Mouse (Mus musculus) neural tube, embryonic 12.5 days (tissue): Measurements from ENCODE around the gene Ppp2r5a. TPM values are rescaled to one million over a fixed set of nuclear protein-coding genes. Genes with fewer than 3 reads are reported as not detected.

ENCODE experiments used
- ATAC-seq: fragments of 200-750 bp; cut with Nextera tagmentation; 2 replicates; pipeline ENCODE4 v1.8.0; 2017; ENCODE audit warnings: low read depth, mild to moderate bottlenecking, moderate TSS enrichment, moderate library complexity; ENCODE audit not compliant: low FRiP score
- H3K27ac ChIP-seq: fragments of 300-500 bp; sonication (generic); 2 replicates; pipeline ENCODE4 v1.5.1; 2016
- H3K27me3 ChIP-seq: fragments of 300-500 bp; sonication (generic); replicated peaks from 2 replicates; pipeline ENCODE4 v1.6.1; 2016; ENCODE audit warnings: mild to moderate bottlenecking
- H3K36me3 ChIP-seq: fragments of 300-500 bp; sonication (generic); 2 replicates; pipeline ENCODE4 v1.6.1; 2016; ENCODE audit warnings: mild to moderate bottlenecking
- H3K4me1 ChIP-seq: fragments of 300-500 bp; sonication (generic); 2 replicates; pipeline ENCODE4 v1.6.1; 2016
- H3K4me2 ChIP-seq: fragments of 300-500 bp; sonication (generic); replicated peaks from 2 replicates; pipeline ENCODE4 v1.6.1; 2016; ENCODE audit warnings: mild to moderate bottlenecking
- H3K4me3 ChIP-seq: fragments of 300-500 bp; sonication (generic); 2 replicates; pipeline ENCODE4 v1.5.1; 2016
- H3K9ac ChIP-seq: fragments of 300-500 bp; sonication (generic); 2 replicates; pipeline ENCODE4 v1.6.1; 2016; ENCODE audit warnings: mild to moderate bottlenecking
- H3K9me3 ChIP-seq: fragments of 300-500 bp; sonication (generic); 2 replicates; pipeline ENCODE4 v1.6.1; 2016; ENCODE audit warnings: mild to moderate bottlenecking
- WGBS: fragments of 180-500 bp; shearing (Covaris S2); methylation state at CpG from one replicate; pipeline ENCODE4 v1.1.7; 2016; 5-methylcytosine and 5-hydroxymethylcytosine counted together
- polyA plus RNA-seq: library from polyadenylated mRNA; unstranded; fragments of >200 nt; fragmentation: Nextera tagmentation; extraction: Ambion mirVana; gene quantifications from 2 replicates; pipeline ENCODE4 v1.2.1, GENCODE M21; 2016

The Ppp2r5a gene
- polyA plus RNA-seq, 1 experiment from 2014 or later = 16.2 TPM

- ATAC-seq = no peak
- Histone ChIP-seq H3K9me3 (no peaks in the 10 kb centered on the region), H3K4me2 (no peak overlapping the region), H3K27me3 (no peaks in the 10 kb centered on the region), H3K36me3 (peaks cover 3% of the 10 kb centered on the region; the same call in 1 of the 2 replicates), H3K9ac (no peak overlapping the region), H3K4me1 (no peaks in the 10 kb centered on the region), H3K4me3 (no peak overlapping the region), H3K27ac (no peak overlapping the region)
- 95% methylated on average over 4 of the region's 4 CpGs for WGBS
These were observed 34.9 kb downstream of the Ppp2r5a start for GRCm38 (mm10) chr1:191368193-191368592.

- Histone ChIP-seq H3K9me3 (no peaks in the 10 kb centered on the region), H3K4me1 (no peaks in the 10 kb centered on the region), H3K4me2 (no peak overlapping the region), H3K9ac (no peak overlapping the region), H3K27ac (no peak overlapping the region), H3K36me3 (no peaks in the 10 kb centered on the region), H3K27me3 (no peaks in the 10 kb centered on the region), H3K4me3 (no peak overlapping the region)
- WGBS = 71% methylated on average over 4 of the region's 4 CpGs
- no peak for ATAC-seq
These were observed 38.6 kb downstream of the Ppp2r5a start for GRCm38 (mm10) chr1:191364477-191364876.

GRCm38 (mm10) chr1:191362412-191362811 is 40.7 kb downstream of the Ppp2r5a start:
- H3K27me3 ChIP-seq = no peaks in the 10 kb centered on the region
- no peak overlapping the region for H3K27ac ChIP-seq
- H3K36me3 ChIP-seq = peaks cover under 1% of the 10 kb centered on the region; the same call in 1 of the 2 replicates
- 90% methylated on average over 6 of the region's 6 CpGs for WGBS
- no peak overlapping the region for H3K4me2 ChIP-seq
- no peak overlapping the region for H3K4me3 ChIP-seq
- H3K9me3 ChIP-seq = no peaks in the 10 kb centered on the region
- no peak for ATAC-seq
- no peak overlapping the region for H3K9ac ChIP-seq
- H3K4me1 ChIP-seq = no peaks in the 10 kb centered on the region

- ATAC-seq = no peak
- H3K36me3 ChIP-seq = peaks cover 18% of the 10 kb centered on the region; the same call in 1 of the 2 replicates
- 90% methylated on average over 7 of the region's 7 CpGs for WGBS
These were observed 43.6 kb downstream of the Ppp2r5a start for GRCm38 (mm10) chr1:191359478-191359877.

GRCm38 (mm10) chr1:191356936-191357335 is 46.1 kb downstream of the Ppp2r5a start:
- WGBS = 84% methylated on average over 1 of the region's 1 CpGs
- Histone ChIP-seq H3K4me1 (no peaks in the 10 kb centered on the region; the same call in 1 of the 2 replicates), H3K9me3 (no peaks in the 10 kb centered on the region), H3K27me3 (no peaks in the 10 kb centered on the region), H3K4me2 (no peak overlapping the region), H3K9ac (no peak overlapping the region), H3K4me3 (no peak overlapping the region), H3K27ac (no peak overlapping the region), H3K36me3 (peaks cover 30% of the 10 kb centered on the region; the same call in 1 of the 2 replicates)
- no peak for ATAC-seq

More at GRCm38 (mm10) chr1:191359478-191359877, 43.6 kb downstream of the Ppp2r5a start:
- no peaks in the 10 kb centered on the region for H3K9me3 ChIP-seq
- H3K4me3 ChIP-seq = no peak overlapping the region
- no peaks in the 10 kb centered on the region for H3K27me3 ChIP-seq
- H3K4me2 ChIP-seq = no peak overlapping the region
- no peak overlapping the region for H3K9ac ChIP-seq
- no peak overlapping the region for H3K27ac ChIP-seq
- no peaks in the 10 kb centered on the region; the same call in 1 of the 2 replicates for H3K4me1 ChIP-seq

- WGBS = 70% methylated on average over 4 of the region's 4 CpGs
- Histone ChIP-seq H3K9me3 (no peaks in the 10 kb centered on the region), H3K4me1 (no peaks in the 10 kb centered on the region; the same call in 1 of the 2 replicates), H3K9ac (no peak overlapping the region), H3K36me3 (peaks cover 51% of the 10 kb centered on the region), H3K4me2 (no peak overlapping the region), H3K4me3 (no peak overlapping the region), H3K27me3 (no peaks in the 10 kb centered on the region), H3K27ac (no peak overlapping the region)
- no peak for ATAC-seq
These were observed 49.2 kb downstream of the Ppp2r5a start for GRCm38 (mm10) chr1:191353836-191354235.

GRCm38 (mm10) chr1:191352786-191353488 is 50.1 kb downstream of the Ppp2r5a start:
- WGBS = 65% methylated on average over 14 of the region's 14 CpGs
- ATAC-seq = no peak
- no peak overlapping the region for H3K27ac ChIP-seq
- no peak overlapping the region for H3K4me2 ChIP-seq
- no peaks in the 10 kb centered on the region for H3K9me3 ChIP-seq
- no peak overlapping the region for H3K4me3 ChIP-seq
- no peak overlapping the region for H3K9ac ChIP-seq
- H3K27me3 ChIP-seq = no peaks in the 10 kb centered on the region
- H3K4me1 ChIP-seq = no peaks in the 10 kb centered on the region; the same call in 1 of the 2 replicates
- H3K36me3 ChIP-seq = peaks cover 57% of the 10 kb centered on the region

- H3K4me1 ChIP-seq = no peaks in the 10 kb centered on the region
- H3K9ac ChIP-seq = no peak overlapping the region
- no peak overlapping the region for H3K4me2 ChIP-seq
- 92% methylated on average over 5 of the region's 5 CpGs for WGBS
- no peaks in the 10 kb centered on the region for H3K27me3 ChIP-seq
- ATAC-seq = no peak
- no peak overlapping the region for H3K27ac ChIP-seq
- H3K36me3 ChIP-seq = peaks cover 66% of the 10 kb centered on the region
- H3K9me3 ChIP-seq = no peaks in the 10 kb centered on the region
- H3K4me3 ChIP-seq = no peak overlapping the region
These were observed 52.7 kb downstream of the Ppp2r5a start for GRCm38 (mm10) chr1:191350355-191350754.

- Histone ChIP-seq H3K9ac (no peak overlapping the region), H3K4me2 (no peak overlapping the region), H3K4me1 (no peaks in the 10 kb centered on the region), H3K36me3 (peaks cover 69% of the 10 kb centered on the region), H3K27ac (no peak overlapping the region), H3K27me3 (no peaks in the 10 kb centered on the region), H3K9me3 (no peaks in the 10 kb centered on the region), H3K4me3 (no peak overlapping the region)
- 89% methylated on average over 23 of the region's 23 CpGs for WGBS
- no peak for ATAC-seq
These were observed 53.5 kb downstream of the Ppp2r5a start for GRCm38 (mm10) chr1:191349486-191350037.

GRCm38 (mm10) chr1:191348996-191349395 is 54.1 kb downstream of the Ppp2r5a start:
- H3K9me3 ChIP-seq = no peaks in the 10 kb centered on the region
- H3K4me2 ChIP-seq = no peak overlapping the region
- H3K4me3 ChIP-seq = no peak overlapping the region
- H3K4me1 ChIP-seq = no peaks in the 10 kb centered on the region
- no peaks in the 10 kb centered on the region for H3K27me3 ChIP-seq
- ATAC-seq = no peak
- no peak overlapping the region for H3K27ac ChIP-seq
- H3K36me3 ChIP-seq = peaks cover 66% of the 10 kb centered on the region
- H3K9ac ChIP-seq = no peak overlapping the region
- 81% methylated on average over 5 of the region's 5 CpGs for WGBS

- ATAC-seq = no peak
These were observed 54.5 kb downstream of the Ppp2r5a start for GRCm38 (mm10) chr1:191348592-191348991.

GRCm38 (mm10) chr1:191347602-191348001 is 55.5 kb downstream of the Ppp2r5a start:
- 95% methylated on average over 8 of the region's 8 CpGs for WGBS

More at GRCm38 (mm10) chr1:191348592-191348991, 54.5 kb downstream of the Ppp2r5a start:
- H3K27ac ChIP-seq = no peak overlapping the region
- 92% methylated on average over 2 of the region's 2 CpGs for WGBS
- H3K27me3 ChIP-seq = no peaks in the 10 kb centered on the region
- H3K36me3 ChIP-seq = peaks cover 65% of the 10 kb centered on the region
- H3K9ac ChIP-seq = no peak overlapping the region
- no peaks in the 10 kb centered on the region for H3K4me1 ChIP-seq
- no peaks in the 10 kb centered on the region for H3K9me3 ChIP-seq
- no peak overlapping the region for H3K4me3 ChIP-seq
- no peak overlapping the region for H3K4me2 ChIP-seq

More at GRCm38 (mm10) chr1:191347602-191348001, 55.5 kb downstream of the Ppp2r5a start:
- no peak overlapping the region for H3K4me2 ChIP-seq
- no peak overlapping the region for H3K4me3 ChIP-seq
- H3K36me3 ChIP-seq = peaks cover 70% of the 10 kb centered on the region
- no peak for ATAC-seq
- no peak overlapping the region for H3K27ac ChIP-seq
- no peak overlapping the region for H3K9ac ChIP-seq
- H3K4me1 ChIP-seq = no peaks in the 10 kb centered on the region
- H3K9me3 ChIP-seq = no peaks in the 10 kb centered on the region
- no peaks in the 10 kb centered on the region for H3K27me3 ChIP-seq
